Mouse (Mus musculus): ENCODE measurements around the gene Dgcr8. TPM values are rescaled to one million over a fixed set of nuclear protein-coding genes. Genes with fewer than 3 reads are reported as not detected.

Dgcr8 gene
- polyA plus RNA-seq, 1 experiment from 2014 or later, result 30.0 TPM

DNA sequence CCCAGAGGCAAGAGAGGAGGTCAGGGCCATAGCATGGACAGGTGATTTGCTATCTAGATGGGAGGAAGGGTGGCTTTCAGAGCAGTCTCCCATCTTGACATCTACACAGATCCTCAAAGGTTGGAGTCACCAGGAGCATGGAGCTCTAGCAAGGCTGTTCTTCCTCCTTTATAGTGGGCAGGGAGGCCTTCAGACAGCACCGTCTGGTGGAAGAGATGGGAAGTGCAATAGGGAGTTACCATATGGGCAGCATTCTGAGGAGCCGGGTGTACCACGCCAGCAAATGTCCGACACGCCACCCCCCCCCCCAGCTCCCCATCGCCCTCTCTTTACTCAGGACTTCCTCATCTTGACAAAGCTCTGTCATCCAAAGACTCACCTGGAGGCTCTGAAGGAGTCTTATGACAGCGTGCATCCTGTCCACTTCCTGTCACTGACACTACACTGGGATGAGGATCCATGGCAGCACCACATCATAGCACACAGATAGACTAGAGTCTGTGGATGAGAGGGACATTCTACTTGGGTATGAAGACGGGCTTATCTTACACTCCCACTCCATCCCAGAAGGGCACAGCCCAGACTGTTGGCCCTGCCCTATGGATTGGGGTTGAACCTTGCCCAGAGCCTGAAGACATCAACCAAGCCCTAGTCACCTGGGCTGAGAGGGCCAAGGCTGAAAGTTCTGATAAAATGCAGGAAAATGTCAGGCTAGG lies 78.2 kb downstream of the Dgcr8 start:
- H3K36me3 ChIP-seq, result no peaks in the 10 kb centered on the region
- no peak overlapping the region for H3K27ac ChIP-seq
- WGBS, result 16% methylated on average over 8 of the region's 8 CpGs
- peaks cover 45% of the 10 kb centered on the region for H3K27me3 ChIP-seq (ENCODE audit: insufficient read depth, poor library complexity, severe bottlenecking)
- no peaks in the 10 kb centered on the region for H3K9me3 ChIP-seq
- H3K4me3 ChIP-seq, result no peak overlapping the region
- no peak for DNase-seq (ENCODE audit: low spot score)
- H3K4me1 ChIP-seq, result peaks cover 19% of the 10 kb centered on the region

MicroRNAs within 50 kb of the gene (microRNA counts, 519-probe panel; counts per million panel counts)
- microRNA mmu-miR-1306 (not detected), microRNA mmu-miR-185 (4,792 counts per million, percentile 32 among the panel's probes with 10 or more counts)

Small RNA genes within 50 kb of the gene (microRNA-seq; reads per million reads assigned to microRNA genes)
- 5.6 reads per million, percentile 17 among the genes with 10 or more reads in this experiment for gene Gm24572
- gene Mir1306, result 386 reads per million, percentile 68 among the genes with 10 or more reads in this experiment
- 309 reads per million, percentile 64 among the genes with 10 or more reads in this experiment for gene Mir185

Other genes with a start within 250 kb of the Dgcr8 start
- 73.8 and 97.3 TPM in 2 replicates for gene Dgcr6, start 236.4 kb downstream of the Dgcr8 start, polyA plus RNA-seq (2016; fragmentation: Nextera tagmentation; extraction: Ambion mirVana)
- gene Prodh, start 199.0 kb downstream of the Dgcr8 start, polyA plus RNA-seq (2016; fragmentation: Nextera tagmentation; extraction: Ambion mirVana), result 14.2 and 16.0 TPM in 2 replicates
- gene Rtn4r, start 161.6 kb downstream of the Dgcr8 start, polyA plus RNA-seq (2016; fragmentation: Nextera tagmentation; extraction: Ambion mirVana), result 0.31 and 0.79 TPM in 2 replicates
- gene Ccdc188, start 71.4 kb downstream of the Dgcr8 start, polyA plus RNA-seq (2016; fragmentation: Nextera tagmentation; extraction: Ambion mirVana), result not detected in 2 replicates
- 21.2 and 27.5 TPM in 2 replicates for gene Zdhhc8, start 54.1 kb downstream of the Dgcr8 start, polyA plus RNA-seq (2016; fragmentation: Nextera tagmentation; extraction: Ambion mirVana)
- gene Trmt2a, start 40.6 kb downstream of the Dgcr8 start, polyA plus RNA-seq (2016; fragmentation: Nextera tagmentation; extraction: Ambion mirVana), result 83.3 and 111 TPM in 2 replicates
- gene Ranbp1, start 40.5 kb downstream of the Dgcr8 start, polyA plus RNA-seq (2016; fragmentation: Nextera tagmentation; extraction: Ambion mirVana), result 601 and 873 TPM in 2 replicates
- 1.4 and 4.0 TPM in 2 replicates for gene Gm49776, start 30.9 kb downstream of the Dgcr8 start, polyA plus RNA-seq (2016; fragmentation: Nextera tagmentation; extraction: Ambion mirVana)
- 51.3 and 62.1 TPM in 2 replicates for gene Tango2, start 58.9 kb upstream of the Dgcr8 start, polyA plus RNA-seq (2016; fragmentation: Nextera tagmentation; extraction: Ambion mirVana)
- 25.8 and 29.7 TPM in 2 replicates for gene Arvcf, start 58.9 kb upstream of the Dgcr8 start, polyA plus RNA-seq (2016; fragmentation: Nextera tagmentation; extraction: Ambion mirVana)
- 40.1 and 47.7 TPM in 2 replicates for gene Txnrd2, start 137.1 kb upstream of the Dgcr8 start, polyA plus RNA-seq (2016; fragmentation: Nextera tagmentation; extraction: Ambion mirVana)
- 83.5 and 102 TPM in 2 replicates for gene Comt, start 137.6 kb upstream of the Dgcr8 start, polyA plus RNA-seq (2016; fragmentation: Nextera tagmentation; extraction: Ambion mirVana)
- gene Gnb1l, start 209.5 kb upstream of the Dgcr8 start, polyA plus RNA-seq (2016; fragmentation: Nextera tagmentation; extraction: Ambion mirVana), result 10.8 and 17.1 TPM in 2 replicates
- gene Rtl10, start 209.7 kb upstream of the Dgcr8 start, polyA plus RNA-seq (2016; fragmentation: Nextera tagmentation; extraction: Ambion mirVana), result 1.3 and 1.6 TPM in 2 replicates

Data from heart, embryonic 10.5 days (tissue).